Mouse (Mus musculus): ENCODE measurements at regions not wholly inside any gene's neighbourhood (a gene's known extent, or its start where the extent isn't known, plus 50 kb on each side); places are given as distances from the start of the nearest gene placed in this dataset.

GRCm38 (mm10) chr1:193949817-193950216 lies 579.7 kb upstream of the Camk1g start:
- no peak overlapping the region for H3K4me3 ChIP-seq
- no peaks in the 10 kb centered on the region for H3K27me3 ChIP-seq
- ATAC-seq (ENCODE audit: insufficient number of reproducible peaks, insufficient read depth, low FRiP score, low TSS enrichment), result no peak

DNA sequence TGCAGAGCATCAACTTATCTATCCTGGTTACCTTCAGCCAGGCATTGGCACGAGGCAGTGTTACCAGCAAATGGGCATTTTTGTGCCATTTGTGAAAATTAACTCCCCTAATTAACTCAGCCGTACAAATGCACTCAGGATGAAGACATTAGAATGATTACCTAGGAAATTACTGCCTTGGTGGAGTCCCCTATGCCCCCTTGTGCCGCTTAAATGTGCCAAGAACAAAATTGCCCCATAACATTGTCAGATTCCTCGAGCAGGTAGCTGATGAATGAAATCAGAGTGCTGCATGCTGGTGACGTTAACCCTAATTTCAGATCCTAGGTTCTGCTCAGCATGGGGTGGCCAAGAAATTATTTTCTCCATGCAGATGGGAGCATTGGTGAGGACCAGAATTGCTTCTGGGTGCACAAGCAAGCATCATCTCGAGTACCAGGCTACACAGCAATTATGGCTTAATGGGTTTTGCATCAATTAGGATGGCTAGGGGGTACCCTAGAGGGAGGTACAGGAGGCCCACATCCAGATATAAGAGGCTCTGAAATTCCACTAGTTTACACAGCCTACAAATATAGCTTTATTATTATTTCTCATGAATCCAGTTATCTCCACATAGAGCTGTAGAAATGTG lies 577.0 kb upstream of the Camk1g start:
- 62% methylated on average over 6 of the region's 6 CpGs for WGBS
- H3K9ac ChIP-seq, result no peak overlapping the region
- no peaks in the 10 kb centered on the region for H3K9me3 ChIP-seq
- H3K4me2 ChIP-seq (replicated peaks), result no peak overlapping the region
- H3K27ac ChIP-seq, result no peak overlapping the region
- no peaks in the 10 kb centered on the region for H3K36me3 ChIP-seq
- H3K4me1 ChIP-seq, result no peaks in the 10 kb centered on the region
- no peak overlapping the region for H3K4me3 ChIP-seq
- ATAC-seq (ENCODE audit: insufficient number of reproducible peaks, insufficient read depth, low FRiP score, low TSS enrichment), result no peak
- H3K27me3 ChIP-seq, result no peaks in the 10 kb centered on the region

More at GRCm38 (mm10) chr1:193949817-193950216, 579.7 kb upstream of the Camk1g start:
- no peaks in the 10 kb centered on the region for H3K9me3 ChIP-seq
- H3K4me1 ChIP-seq, result no peaks in the 10 kb centered on the region
- no peak overlapping the region for H3K4me2 ChIP-seq (replicated peaks)
- no peak overlapping the region for H3K27ac ChIP-seq
- no peaks in the 10 kb centered on the region for H3K36me3 ChIP-seq
- no peak overlapping the region for H3K9ac ChIP-seq

- H3K27ac ChIP-seq, result no peak overlapping the region
- H3K9ac ChIP-seq, result no peak overlapping the region
- no peak overlapping the region for H3K4me2 ChIP-seq (replicated peaks)
- no peaks in the 10 kb centered on the region for H3K36me3 ChIP-seq
- 83% methylated on average over 2 of the region's 2 CpGs for WGBS
- no peaks in the 10 kb centered on the region for H3K27me3 ChIP-seq
- H3K9me3 ChIP-seq, result no peaks in the 10 kb centered on the region
- ATAC-seq (ENCODE audit: insufficient number of reproducible peaks, insufficient read depth, low FRiP score, low TSS enrichment), result no peak
- no peaks in the 10 kb centered on the region for H3K4me1 ChIP-seq
- H3K4me3 ChIP-seq, result no peak overlapping the region
Measured at GRCm38 (mm10) chr1:193935969-193936368, 565.9 kb upstream of the Camk1g start.

- Histone ChIP-seq H3K4me2 (replicated peaks) (no peak overlapping the region), H3K36me3 (no peaks in the 10 kb centered on the region), H3K27me3 (no peaks in the 10 kb centered on the region), H3K9me3 (no peaks in the 10 kb centered on the region), H3K27ac (no peak overlapping the region), H3K4me3 (no peak overlapping the region), H3K4me1 (no peaks in the 10 kb centered on the region), H3K9ac (no peak overlapping the region)
- 18% methylated on average over 1 of the region's 1 CpGs for WGBS
- ATAC-seq (ENCODE audit: insufficient number of reproducible peaks, insufficient read depth, low FRiP score, low TSS enrichment), result no peak
Measured at GRCm38 (mm10) chr1:193934308-193934707, 564.2 kb upstream of the Camk1g start.

- no peaks in the 10 kb centered on the region for H3K27me3 ChIP-seq
- no peak overlapping the region for H3K27ac ChIP-seq
- no peak overlapping the region for H3K9ac ChIP-seq
- ATAC-seq (ENCODE audit: insufficient number of reproducible peaks, insufficient read depth, low FRiP score, low TSS enrichment), result no peak
- no peaks in the 10 kb centered on the region for H3K36me3 ChIP-seq
- no peaks in the 10 kb centered on the region for H3K4me1 ChIP-seq
- 79% methylated on average over 5 of the region's 5 CpGs for WGBS
- H3K4me2 ChIP-seq (replicated peaks), result no peak overlapping the region
- H3K4me3 ChIP-seq, result no peak overlapping the region
- H3K9me3 ChIP-seq, result no peaks in the 10 kb centered on the region
Measured at GRCm38 (mm10) chr1:193931131-193931729, 561.1 kb upstream of the Camk1g start.

DNA sequence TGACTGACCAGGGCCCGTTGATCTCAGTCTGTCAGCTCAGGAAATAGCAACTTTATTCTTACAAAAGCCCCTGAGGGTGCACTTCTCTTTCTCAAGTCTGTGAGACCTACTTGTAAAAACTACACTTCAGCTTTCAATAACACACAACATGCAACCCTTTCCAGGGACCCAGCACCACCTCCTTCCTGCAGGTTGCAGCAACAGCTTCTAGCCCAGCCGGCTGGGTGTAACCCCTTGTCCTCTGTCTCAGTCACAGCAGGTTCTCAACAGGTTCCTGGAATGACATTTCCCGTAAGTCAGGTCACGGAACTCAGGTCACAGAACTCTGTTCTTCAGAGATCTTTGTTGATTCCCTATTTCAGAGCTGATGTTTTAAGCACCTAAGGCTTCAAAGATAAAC lies 558.5 kb upstream of the Camk1g start:
- Histone ChIP-seq H3K4me3 (no peak overlapping the region), H3K36me3 (no peaks in the 10 kb centered on the region), H3K27me3 (no peaks in the 10 kb centered on the region), H3K4me1 (no peaks in the 10 kb centered on the region), H3K4me2 (replicated peaks) (no peak overlapping the region), H3K9ac (no peak overlapping the region), H3K27ac (no peak overlapping the region), H3K9me3 (no peaks in the 10 kb centered on the region)
- 59% methylated on average over 4 of the region's 4 CpGs for WGBS
- no peak for ATAC-seq (ENCODE audit: insufficient number of reproducible peaks, insufficient read depth, low FRiP score, low TSS enrichment)

DNA sequence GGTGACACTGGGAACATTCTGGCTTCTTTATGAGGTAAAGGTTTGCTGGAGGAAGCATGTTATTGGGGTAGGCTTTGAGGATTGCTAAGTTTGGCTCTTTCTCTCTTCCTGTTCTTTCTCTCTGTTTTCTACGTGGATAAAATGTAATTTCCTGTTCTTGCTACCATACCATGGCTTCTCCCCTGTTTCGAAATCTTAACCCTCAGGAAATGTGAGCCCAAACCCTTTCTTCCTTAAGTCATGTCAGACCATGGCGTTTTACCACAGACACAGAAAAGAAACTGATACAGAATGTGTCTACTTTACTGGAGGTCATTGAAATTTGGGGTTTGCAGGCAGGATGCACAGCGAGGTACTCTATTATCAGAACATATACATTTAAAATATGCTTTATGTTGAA lies 552.7 kb upstream of the Camk1g start:
- Histone ChIP-seq H3K4me3 (no peak overlapping the region), H3K9ac (no peak overlapping the region), H3K36me3 (no peaks in the 10 kb centered on the region), H3K27ac (no peak overlapping the region), H3K27me3 (no peaks in the 10 kb centered on the region), H3K4me1 (no peaks in the 10 kb centered on the region), H3K9me3 (no peaks in the 10 kb centered on the region), H3K4me2 (replicated peaks) (no peak overlapping the region)
- 63% methylated on average over 4 of the region's 4 CpGs for WGBS
- no peak for ATAC-seq (ENCODE audit: insufficient number of reproducible peaks, insufficient read depth, low FRiP score, low TSS enrichment)

GRCm38 (mm10) chr1:193919243-193919642 lies 549.1 kb upstream of the Camk1g start:
- H3K27ac ChIP-seq, result no peak overlapping the region
- no peaks in the 10 kb centered on the region for H3K27me3 ChIP-seq
- H3K9me3 ChIP-seq, result no peaks in the 10 kb centered on the region
- ATAC-seq (ENCODE audit: insufficient number of reproducible peaks, insufficient read depth, low FRiP score, low TSS enrichment), result no peak
- no peak overlapping the region for H3K9ac ChIP-seq
- H3K36me3 ChIP-seq, result no peaks in the 10 kb centered on the region
- no peak overlapping the region for H3K4me2 ChIP-seq (replicated peaks)
- no peak overlapping the region for H3K4me3 ChIP-seq
- 57% methylated on average over 3 of the region's 3 CpGs for WGBS
- H3K4me1 ChIP-seq, result no peaks in the 10 kb centered on the region

DNA sequence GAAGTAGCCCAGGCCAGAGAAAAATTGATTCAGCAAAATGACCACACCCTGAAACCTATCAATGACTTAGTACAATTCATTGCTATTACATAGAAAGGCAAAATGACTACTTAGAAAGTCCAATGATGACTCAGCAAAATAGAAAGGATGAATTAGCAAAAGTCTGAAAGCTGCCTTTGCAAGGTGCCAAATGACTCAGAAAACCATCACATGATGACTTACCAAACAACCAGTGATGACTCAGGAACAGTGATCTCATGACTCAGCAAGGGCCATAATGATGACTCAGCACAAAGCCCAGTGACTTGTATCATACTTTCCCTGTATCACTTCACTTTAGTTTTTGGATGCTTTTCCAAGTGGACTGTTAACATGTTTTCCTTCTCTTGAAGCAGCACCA lies 535.6 kb upstream of the Camk1g start:
- H3K27me3 ChIP-seq, result no peaks in the 10 kb centered on the region
- no peaks in the 10 kb centered on the region for H3K36me3 ChIP-seq
- no peak overlapping the region for H3K27ac ChIP-seq
- H3K9me3 ChIP-seq, result no peaks in the 10 kb centered on the region
- H3K4me1 ChIP-seq, result no peaks in the 10 kb centered on the region
- ATAC-seq (ENCODE audit: insufficient number of reproducible peaks, insufficient read depth, low FRiP score, low TSS enrichment), result no peak
- H3K4me2 ChIP-seq (replicated peaks), result no peak overlapping the region
- no peak overlapping the region for H3K9ac ChIP-seq
- H3K4me3 ChIP-seq, result no peak overlapping the region

- H3K9ac ChIP-seq, result no peak overlapping the region
- peaks cover 3% of the 10 kb centered on the region; the same call in 1 of the 2 replicates for H3K4me1 ChIP-seq
- no peak for ATAC-seq (ENCODE audit: insufficient number of reproducible peaks, insufficient read depth, low FRiP score, low TSS enrichment)
- H3K4me2 ChIP-seq (replicated peaks), result no peak overlapping the region
- H3K27me3 ChIP-seq, result no peaks in the 10 kb centered on the region
- no peak overlapping the region for H3K27ac ChIP-seq
- H3K4me3 ChIP-seq, result no peak overlapping the region
- H3K36me3 ChIP-seq, result no peaks in the 10 kb centered on the region
- H3K9me3 ChIP-seq, result no peaks in the 10 kb centered on the region
Measured at GRCm38 (mm10) chr1:193894072-193894471, 524.0 kb upstream of the Camk1g start.

- no peak overlapping the region for H3K27ac ChIP-seq
Measured at GRCm38 (mm10) chr1:193876540-193876939, 506.4 kb upstream of the Camk1g start.

DNA sequence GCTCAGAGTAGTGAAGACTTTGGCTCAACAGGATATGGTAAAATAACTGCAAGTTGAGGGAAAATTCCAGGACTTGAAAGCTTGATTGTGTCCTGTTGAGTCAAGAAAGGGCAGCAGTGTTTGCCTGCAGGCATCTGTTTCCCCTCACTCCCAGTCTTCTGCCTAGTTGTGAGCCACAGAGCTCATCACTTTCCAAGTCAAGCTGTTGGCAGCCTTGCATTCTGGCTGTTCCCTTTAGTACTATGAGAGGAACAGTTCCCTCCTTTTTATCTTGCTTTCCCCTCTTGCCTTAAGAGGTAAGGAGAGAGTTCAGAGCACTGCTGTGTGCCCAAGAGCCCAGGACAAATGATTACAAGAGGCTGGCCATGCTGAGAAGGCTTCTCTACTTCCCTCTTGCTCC lies 506.0 kb upstream of the Camk1g start:
- H3K4me1 ChIP-seq, result no peaks in the 10 kb centered on the region
- H3K9ac ChIP-seq, result no peak overlapping the region
- no peak overlapping the region for H3K27ac ChIP-seq
- no peak overlapping the region for H3K4me2 ChIP-seq (replicated peaks)
- no peak for ATAC-seq (ENCODE audit: insufficient number of reproducible peaks, insufficient read depth, low FRiP score, low TSS enrichment)
- H3K36me3 ChIP-seq, result no peaks in the 10 kb centered on the region
- H3K4me3 ChIP-seq, result no peak overlapping the region
- H3K9me3 ChIP-seq, result no peaks in the 10 kb centered on the region
- H3K27me3 ChIP-seq, result no peaks in the 10 kb centered on the region

More at GRCm38 (mm10) chr1:193876540-193876939, 506.4 kb upstream of the Camk1g start:
- ATAC-seq (ENCODE audit: insufficient number of reproducible peaks, insufficient read depth, low FRiP score, low TSS enrichment), result no peak
- Histone ChIP-seq H3K36me3 (no peaks in the 10 kb centered on the region), H3K9ac (no peak overlapping the region), H3K9me3 (no peaks in the 10 kb centered on the region), H3K27me3 (no peaks in the 10 kb centered on the region), H3K4me3 (no peak overlapping the region), H3K4me1 (no peaks in the 10 kb centered on the region), H3K4me2 (replicated peaks) (no peak overlapping the region)
- 77% methylated on average over 2 of the region's 2 CpGs for whole genome bisulfite sequencing

All from embryonic facial prominence, embryonic 12.5 days (tissue).